Mouse (Mus musculus): ENCODE results near the gene Limch1. TPM values are rescaled to one million over a fixed set of nuclear protein-coding genes. Genes with fewer than 3 reads are reported as not detected.

Gene Limch1
- polyA plus RNA-seq, 1 experiment from 2014 or later = 28.3 TPM

GRCm38 (mm10) chr5:66911068-66911467 is 165.4 kb downstream of the Limch1 start:
- Histone ChIP-seq H3K4me3 (no peak overlapping the region), H3K36me3 (replicated peaks) (no peaks in the 10 kb centered on the region), H3K27me3 (ENCODE audit: poor library complexity, severe bottlenecking) (no peaks in the 10 kb centered on the region), H3K27ac (no peak overlapping the region), H3K4me1 (peaks cover 6% of the 10 kb centered on the region), H3K9me3 (peaks cover 5% of the 10 kb centered on the region; the same call in 1 of the 2 replicates)
- WGBS = 94% methylated on average over 4 of the region's 4 CpGs
- DNase-seq (ENCODE audit: extremely low spot score, low spot score) = no peak

GRCm38 (mm10) chr5:66913791-66914190 is 168.2 kb downstream of the Limch1 start:
- no peak for DNase-seq (ENCODE audit: extremely low spot score, low spot score)
- H3K27ac ChIP-seq = no peak overlapping the region
- peaks cover 5% of the 10 kb centered on the region; the same call in 1 of the 2 replicates for H3K9me3 ChIP-seq
- H3K27me3 ChIP-seq (ENCODE audit: poor library complexity, severe bottlenecking) = no peaks in the 10 kb centered on the region
- H3K4me1 ChIP-seq = peaks cover 29% of the 10 kb centered on the region
- H3K4me3 ChIP-seq = no peak overlapping the region
- 92% methylated on average over 6 of the region's 6 CpGs for WGBS
- H3K36me3 ChIP-seq (replicated peaks) = no peaks in the 10 kb centered on the region

- Histone ChIP-seq H3K36me3 (replicated peaks) (no peaks in the 10 kb centered on the region), H3K27me3 (ENCODE audit: poor library complexity, severe bottlenecking) (no peaks in the 10 kb centered on the region), H3K27ac (peak overlapping the region; percentile 75), H3K4me1 (peaks cover 47% of the 10 kb centered on the region), H3K4me3 (no peak overlapping the region), H3K9me3 (no peaks in the 10 kb centered on the region)
- WGBS = 86% methylated on average over 8 of the region's 8 CpGs
- DNase-seq (ENCODE audit: extremely low spot score, low spot score) = no peak
Observed at GRCm38 (mm10) chr5:66917353-66918315, 172.0 kb downstream of the Limch1 start.

GRCm38 (mm10) chr5:66918316-66919305 is 173.0 kb downstream of the Limch1 start:
- Histone ChIP-seq H3K4me3 (no peak overlapping the region), H3K9me3 (no peaks in the 10 kb centered on the region), H3K27ac (peak overlapping the region; percentile 75), H3K4me1 (peaks cover 50% of the 10 kb centered on the region), H3K36me3 (replicated peaks) (no peaks in the 10 kb centered on the region), H3K27me3 (ENCODE audit: poor library complexity, severe bottlenecking) (no peaks in the 10 kb centered on the region)
- no peak for DNase-seq (ENCODE audit: extremely low spot score, low spot score)
- WGBS = 79% methylated on average over 11 of the region's 11 CpGs

DNA sequence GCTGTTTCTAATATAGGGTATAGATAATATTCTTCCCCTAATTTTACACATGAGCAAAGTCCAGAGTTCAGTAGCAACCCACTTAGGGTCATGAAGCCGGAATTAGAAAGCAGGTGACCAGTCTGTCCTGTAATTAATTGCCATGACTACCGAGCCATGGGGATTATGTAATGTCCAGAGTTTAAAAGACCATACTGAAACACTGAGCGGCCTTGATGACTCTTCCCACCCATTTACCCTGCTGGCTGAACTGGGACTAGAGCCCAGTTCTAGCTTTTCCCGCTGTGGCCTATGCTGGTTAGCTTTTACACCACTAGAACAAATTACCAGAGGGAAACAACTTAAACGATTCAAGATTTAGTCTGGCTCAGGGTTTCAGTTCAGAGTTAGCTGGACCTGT is 177.0 kb downstream of the Limch1 start:
- H3K27me3 ChIP-seq (ENCODE audit: poor library complexity, severe bottlenecking) = no peaks in the 10 kb centered on the region
- H3K9me3 ChIP-seq = no peaks in the 10 kb centered on the region
- no peak for DNase-seq (ENCODE audit: extremely low spot score, low spot score)
- peaks cover 36% of the 10 kb centered on the region for H3K4me1 ChIP-seq
- 79% methylated on average over 5 of the region's 5 CpGs for WGBS
- no peak overlapping the region for H3K27ac ChIP-seq
- no peak overlapping the region for H3K4me3 ChIP-seq
- H3K36me3 ChIP-seq (replicated peaks) = no peaks in the 10 kb centered on the region

GRCm38 (mm10) chr5:66929291-66929690 is 183.7 kb downstream of the Limch1 start:
- no peaks in the 10 kb centered on the region for H3K36me3 ChIP-seq (replicated peaks)
- 93% methylated on average over 6 of the region's 6 CpGs for WGBS
- H3K4me1 ChIP-seq = 0 out of 2 replicates have a peak, but pooled peaks cover 6% of the 10 kb centered on the region
- DNase-seq (ENCODE audit: extremely low spot score, low spot score) = no peak
- no peaks in the 10 kb centered on the region for H3K27me3 ChIP-seq (ENCODE audit: poor library complexity, severe bottlenecking)
- H3K9me3 ChIP-seq = no peaks in the 10 kb centered on the region
- no peak overlapping the region for H3K4me3 ChIP-seq
- H3K27ac ChIP-seq = no peak overlapping the region

DNA sequence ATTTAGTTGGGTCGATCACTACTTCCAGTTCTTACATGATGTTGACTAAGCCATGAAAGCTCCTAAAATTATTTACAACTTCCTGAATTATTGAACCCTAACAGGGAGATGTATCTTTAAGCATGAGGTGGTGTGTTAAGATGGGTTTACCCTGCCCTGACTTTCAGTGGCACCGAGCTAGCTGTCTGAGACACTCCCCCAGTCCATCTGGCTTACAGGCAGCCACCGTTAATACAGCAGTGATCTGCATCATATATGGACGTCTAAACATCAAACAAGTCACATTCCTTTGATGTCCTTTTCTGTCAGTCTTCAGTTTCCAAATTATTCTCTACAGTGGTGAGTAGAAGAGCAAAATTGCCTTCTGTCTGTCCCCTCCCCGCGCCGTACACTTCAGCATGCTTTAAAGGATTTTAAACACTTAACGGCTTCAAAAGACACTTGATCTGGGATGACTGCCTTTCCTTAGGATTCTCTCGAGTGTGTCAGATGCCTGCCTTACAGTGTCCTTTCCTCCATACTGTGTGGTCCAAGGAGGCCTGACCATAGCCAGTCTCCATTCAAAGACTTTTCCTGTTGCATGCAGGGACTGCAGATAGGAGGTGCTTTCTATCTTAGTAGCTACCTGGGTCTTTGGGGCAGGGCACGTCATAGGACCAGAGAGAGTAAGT is 187.6 kb downstream of the Limch1 start:
- no peaks in the 10 kb centered on the region for H3K36me3 ChIP-seq (replicated peaks)
- DNase-seq (ENCODE audit: extremely low spot score, low spot score) = no peak
- no peaks in the 10 kb centered on the region for H3K27me3 ChIP-seq (ENCODE audit: poor library complexity, severe bottlenecking)
- no peaks in the 10 kb centered on the region for H3K9me3 ChIP-seq
- H3K4me1 ChIP-seq = peaks cover 10% of the 10 kb centered on the region
- no peak overlapping the region for H3K27ac ChIP-seq
- H3K4me3 ChIP-seq = no peak overlapping the region
- WGBS = 73% methylated on average over 10 of the region's 10 CpGs

GRCm38 (mm10) chr5:66934585-66934984 is 189.0 kb downstream of the Limch1 start:
- Histone ChIP-seq H3K27ac (no peak overlapping the region), H3K4me3 (no peak overlapping the region), H3K36me3 (replicated peaks) (no peaks in the 10 kb centered on the region), H3K9me3 (no peaks in the 10 kb centered on the region), H3K27me3 (ENCODE audit: poor library complexity, severe bottlenecking) (no peaks in the 10 kb centered on the region), H3K4me1 (peaks cover 10% of the 10 kb centered on the region)
- WGBS = 86% methylated on average over 3 of the region's 3 CpGs
- no peak for DNase-seq (ENCODE audit: extremely low spot score, low spot score)

GRCm38 (mm10) chr5:66937376-66937775 is 191.7 kb downstream of the Limch1 start:
- Histone ChIP-seq H3K27me3 (ENCODE audit: poor library complexity, severe bottlenecking) (no peaks in the 10 kb centered on the region), H3K9me3 (no peaks in the 10 kb centered on the region), H3K4me1 (peaks cover 14% of the 10 kb centered on the region), H3K36me3 (replicated peaks) (no peaks in the 10 kb centered on the region), H3K4me3 (no peak overlapping the region), H3K27ac (peak overlapping the region; percentile 53; the same call in 1 of the 2 replicates)
- peak; percentile 26 for DNase-seq (ENCODE audit: extremely low spot score, low spot score)
- 50% methylated on average over 9 of the region's 9 CpGs for WGBS

DNA sequence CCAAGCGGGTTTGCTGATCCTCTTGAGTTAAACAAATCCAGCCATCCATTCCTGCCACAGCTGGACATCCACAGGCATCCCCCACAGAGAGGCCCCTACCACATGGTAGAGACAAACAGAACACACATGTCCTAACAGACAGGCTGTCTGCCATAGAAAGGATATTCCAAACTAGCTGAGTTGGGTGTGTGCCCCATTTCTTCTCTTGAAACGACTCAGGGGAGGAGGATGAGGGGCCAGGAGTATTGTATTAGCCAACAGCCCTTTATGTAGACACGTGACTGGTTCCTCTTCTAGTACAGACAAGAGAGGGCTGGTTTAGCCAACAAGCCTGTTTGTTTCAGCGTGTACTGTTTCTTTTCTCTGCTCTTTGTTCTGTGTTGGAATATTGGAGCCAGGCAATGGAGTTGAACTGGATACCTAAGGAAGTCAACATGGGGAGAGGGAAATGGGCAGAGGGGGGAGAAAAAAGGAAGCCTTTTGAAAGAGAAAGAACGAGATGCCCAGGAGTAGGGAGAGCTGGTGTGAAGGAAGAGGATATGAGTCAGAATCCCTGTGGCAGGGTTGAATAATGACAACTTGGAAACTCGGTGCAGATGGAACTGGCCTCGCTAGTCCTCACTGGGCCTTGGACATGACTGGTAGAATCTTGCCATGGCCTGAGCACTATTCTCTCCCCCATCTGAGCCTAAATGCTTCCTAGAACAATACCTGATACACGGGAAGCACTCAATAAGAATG is 196.3 kb downstream of the Limch1 start:
- Histone ChIP-seq H3K27ac (no peak overlapping the region), H3K9me3 (no peaks in the 10 kb centered on the region), H3K4me3 (no peak overlapping the region), H3K27me3 (ENCODE audit: poor library complexity, severe bottlenecking) (no peaks in the 10 kb centered on the region), H3K4me1 (peaks cover 14% of the 10 kb centered on the region), H3K36me3 (replicated peaks) (no peaks in the 10 kb centered on the region)
- no peak for DNase-seq (ENCODE audit: extremely low spot score, low spot score)
- WGBS = 85% methylated on average over 8 of the region's 8 CpGs

DNA sequence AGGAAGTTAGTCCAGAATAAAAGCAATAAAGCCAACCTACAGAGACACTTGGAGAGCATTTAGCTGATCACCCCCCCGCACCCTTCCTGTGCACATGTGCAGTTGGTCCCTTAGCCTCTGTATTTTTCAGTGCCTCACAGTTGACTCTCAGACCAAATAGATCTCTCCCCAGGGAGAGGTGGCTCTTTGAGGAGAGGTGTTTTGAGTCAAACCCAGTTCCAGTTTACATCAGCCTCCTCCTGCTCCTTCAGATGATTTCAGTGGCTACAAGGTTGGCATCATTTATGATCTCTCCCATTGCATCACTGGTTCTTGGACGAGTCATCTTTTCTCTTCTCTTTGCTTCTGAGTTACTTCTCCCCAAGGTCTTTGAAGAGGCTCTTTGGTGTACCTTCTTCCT is 197.3 kb downstream of the Limch1 start:
- Histone ChIP-seq H3K27ac (no peak overlapping the region), H3K4me3 (no peak overlapping the region), H3K9me3 (no peaks in the 10 kb centered on the region), H3K4me1 (peaks cover 9% of the 10 kb centered on the region), H3K27me3 (ENCODE audit: poor library complexity, severe bottlenecking) (no peaks in the 10 kb centered on the region), H3K36me3 (replicated peaks) (no peaks in the 10 kb centered on the region)
- WGBS = 96% methylated on average over 2 of the region's 2 CpGs
- no peak for DNase-seq (ENCODE audit: extremely low spot score, low spot score)

DNA sequence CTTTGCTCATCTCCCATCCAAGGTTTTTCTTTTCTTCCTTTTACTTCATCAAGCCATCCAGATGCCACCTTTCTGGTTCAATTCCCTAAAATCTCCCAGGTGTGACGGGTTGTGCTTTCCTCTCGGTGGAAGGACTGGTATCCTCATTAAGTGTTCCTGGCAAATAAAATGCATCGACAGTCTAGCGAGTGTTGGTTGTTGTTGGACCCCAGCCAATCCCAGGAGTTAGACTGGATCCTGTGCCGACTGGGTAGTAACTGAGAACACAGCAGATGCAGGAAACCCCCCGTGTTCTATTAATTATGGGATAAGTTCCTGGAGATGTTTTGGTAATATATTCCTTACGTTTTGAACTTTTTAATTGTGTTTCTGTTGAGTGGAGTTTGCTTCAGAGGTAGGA is 197.9 kb downstream of the Limch1 start:
- 86% methylated on average over 7 of the region's 7 CpGs for WGBS
- no peaks in the 10 kb centered on the region for H3K36me3 ChIP-seq (replicated peaks)
- DNase-seq (ENCODE audit: extremely low spot score, low spot score) = no peak
- H3K4me3 ChIP-seq = no peak overlapping the region
- H3K27me3 ChIP-seq (ENCODE audit: poor library complexity, severe bottlenecking) = no peaks in the 10 kb centered on the region
- no peaks in the 10 kb centered on the region for H3K9me3 ChIP-seq
- H3K27ac ChIP-seq = no peak overlapping the region
- H3K4me1 ChIP-seq = peaks cover 13% of the 10 kb centered on the region
